Mouse (Mus musculus): ENCODE measurements around the gene Rictor.

The Rictor gene

GRCm38 (mm10) chr15:6707936-6708525, at the start of gene Rictor:
Rictor (plus strand) TSS chr15:6708379.
- DNase-seq (ENCODE audit: low spot score in 2 of 2): peak; percentile 66 to 80

GRCm38 (mm10) chr15:6661951-6662350, 46.2 kb upstream of the Rictor start:
- no peak for DNase-seq (ENCODE audit: low spot score in 2 of 2)

- DNase-seq (ENCODE audit: low spot score in 2 of 2): no peak
These were observed 44.2 kb upstream of the Rictor start for GRCm38 (mm10) chr15:6663991-6664390.

- DNase-seq (ENCODE audit: low spot score in 2 of 2): no peak
These were observed 42.1 kb upstream of the Rictor start for GRCm38 (mm10) chr15:6666072-6666471.

- DNase-seq (ENCODE audit: low spot score in 2 of 2): no peak
These were observed 39.3 kb upstream of the Rictor start for GRCm38 (mm10) chr15:6668793-6669437.

- no peak for DNase-seq (ENCODE audit: low spot score in 2 of 2)
These were observed 29.7 kb upstream of the Rictor start for GRCm38 (mm10) chr15:6678479-6678878.

- DNase-seq (ENCODE audit: low spot score in 2 of 2): peak in 1 of 2 experiments; percentile 12
These were observed 6.0 kb upstream of the Rictor start for GRCm38 (mm10) chr15:6702164-6702563.

- DNase-seq (ENCODE audit: low spot score in 2 of 2): peak in 1 of 2 experiments; percentile 43
These were observed 2.8 kb upstream of the Rictor start for GRCm38 (mm10) chr15:6705351-6705901.

GRCm38 (mm10) chr15:6707551-6707935, 636 bp upstream of the Rictor start:
- DNase-seq (ENCODE audit: low spot score in 2 of 2): peak; percentile 41 to 59

- DNase-seq (ENCODE audit: low spot score in 2 of 2): peak; percentile 47 to 52
These were observed 605 bp downstream of the Rictor start for GRCm38 (mm10) chr15:6708526-6709441.

- DNase-seq (ENCODE audit: low spot score in 2 of 2): no peak
These were observed 1.4 kb downstream of the Rictor start for GRCm38 (mm10) chr15:6709618-6710017.

GRCm38 (mm10) chr15:6710341-6710740, 2.2 kb downstream of the Rictor start:
- no peak for DNase-seq (ENCODE audit: low spot score in 2 of 2)

- DNase-seq (ENCODE audit: low spot score in 2 of 2): no peak
These were observed 3.0 kb downstream of the Rictor start for GRCm38 (mm10) chr15:6711226-6711625.

- no peak for DNase-seq (ENCODE audit: low spot score in 2 of 2)
These were observed 6.6 kb downstream of the Rictor start for GRCm38 (mm10) chr15:6714819-6715218.

- DNase-seq (ENCODE audit: low spot score in 2 of 2): no peak
These were observed 7.1 kb downstream of the Rictor start for GRCm38 (mm10) chr15:6715237-6715636.

GRCm38 (mm10) chr15:6721385-6721784, 13.2 kb downstream of the Rictor start:
- no peak for DNase-seq (ENCODE audit: low spot score in 2 of 2)

- no peak for DNase-seq (ENCODE audit: low spot score in 2 of 2)
These were observed 13.6 kb downstream of the Rictor start for GRCm38 (mm10) chr15:6721802-6722201.

- no peak for DNase-seq (ENCODE audit: low spot score in 2 of 2)
These were observed 14.4 kb downstream of the Rictor start for GRCm38 (mm10) chr15:6722405-6723176.

GRCm38 (mm10) chr15:6723338-6723737, 15.2 kb downstream of the Rictor start:
- no peak for DNase-seq (ENCODE audit: low spot score in 2 of 2)

- DNase-seq (ENCODE audit: low spot score in 2 of 2): no peak
These were observed 16.3 kb downstream of the Rictor start for GRCm38 (mm10) chr15:6724442-6724841.

GRCm38 (mm10) chr15:6726130-6726808, 18.1 kb downstream of the Rictor start:
- DNase-seq (ENCODE audit: low spot score in 2 of 2): peak in 1 of 2 experiments; percentile 34
